Mouse (Mus musculus): Measurements from ENCODE around the gene Hcn2. TPM values are rescaled to one million over a fixed set of nuclear protein-coding genes. Genes with fewer than 3 reads are reported as not detected.
A peak's percentile ranks its signal among the peaks of the same experiment; 100 is the strongest.
"Not testable (repeated sequence)": the region's sequence is repeated elsewhere in the genome, so short reads cannot be mapped to it uniquely, and the experiment has no call there.

Gene Hcn2
- total RNA-seq, 2 experiments from 2014 or later, result 47.4 to 53.8 TPM

DNA sequence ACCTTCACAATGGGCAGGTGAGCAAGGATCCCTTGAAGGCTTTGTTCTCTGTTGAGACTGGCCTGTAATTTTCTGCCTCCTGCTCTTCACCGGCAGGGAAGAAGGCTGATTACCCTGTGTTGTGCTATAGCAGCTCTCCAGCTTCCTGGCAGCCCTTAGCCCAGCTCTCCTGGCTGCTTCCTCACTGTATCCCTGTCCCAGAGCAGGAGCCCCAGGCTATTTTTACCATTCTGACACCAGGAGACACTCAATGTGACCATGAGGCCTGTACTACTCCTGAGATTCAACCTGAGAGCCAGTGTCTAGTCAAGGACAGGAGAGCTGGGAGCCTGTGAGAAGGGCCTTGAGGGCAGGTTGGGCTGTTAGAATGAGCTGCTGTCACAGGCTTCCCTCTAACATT, 29.7 kb upstream of the Hcn2 start:
- no peak for DNase-seq
- intact Hi-C loops (cut with DNase I), result no loop called here

DNA sequence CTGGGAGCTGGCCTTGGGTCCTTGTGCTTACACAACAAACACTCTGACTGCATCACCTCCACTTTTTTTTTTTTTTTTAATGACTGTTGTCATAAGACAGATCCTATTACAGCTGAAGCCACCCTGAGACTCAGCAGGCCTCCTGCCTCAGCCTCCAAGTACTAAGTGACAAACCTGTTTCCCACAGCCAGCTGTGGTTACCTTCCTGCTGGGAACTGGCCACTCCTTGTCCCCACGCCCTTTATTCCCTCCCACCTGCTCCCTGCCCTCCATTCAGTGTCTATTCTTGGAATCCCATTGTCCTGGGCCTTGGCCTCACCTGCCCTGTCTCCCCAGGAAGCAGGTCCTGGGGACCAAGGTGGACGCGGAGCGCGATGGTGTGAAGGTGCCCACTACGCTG, 28.9 kb upstream of the Hcn2 start:
- intact Hi-C loops (cut with DNase I), result no loop called here
- DNase-seq, result no peak

DNA sequence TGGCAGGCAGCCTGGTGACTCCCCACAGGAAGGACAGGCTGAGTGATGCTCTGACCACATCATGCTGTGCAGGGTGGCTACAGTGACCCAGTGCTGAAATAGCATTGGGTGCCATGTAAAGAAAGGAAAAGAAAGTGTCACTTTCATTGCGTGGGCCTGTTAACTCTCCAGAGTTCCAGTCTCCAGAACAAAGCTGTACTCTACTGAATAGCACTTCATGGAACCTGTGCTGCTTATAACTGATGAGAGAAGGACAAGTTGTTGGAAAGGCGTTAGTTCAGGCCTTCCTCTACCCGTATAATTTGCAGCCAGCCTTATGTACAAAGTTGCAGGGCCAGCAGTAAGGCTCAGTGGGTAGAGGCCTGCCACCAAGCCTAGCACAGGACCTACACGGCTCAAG, 27.7 kb upstream of the Hcn2 start, which contains the start of gene Gzmm:
Gene Gzmm (plus strand): TSS at position 301 of the 400 bp plus-strand sequence.
- intact Hi-C loops (cut with DNase I), result no loop called here

GRCm38 (mm10) chr10:79689178-79689577, 27.3 kb upstream of the Hcn2 start:
- DNase-seq, result no peak
- intact Hi-C loops (cut with DNase I), result no loop called here

More for the DNA sequence above, 27.7 kb upstream of the Hcn2 start, which contains the start of gene Gzmm:
- DNase-seq, result no peak

DNA sequence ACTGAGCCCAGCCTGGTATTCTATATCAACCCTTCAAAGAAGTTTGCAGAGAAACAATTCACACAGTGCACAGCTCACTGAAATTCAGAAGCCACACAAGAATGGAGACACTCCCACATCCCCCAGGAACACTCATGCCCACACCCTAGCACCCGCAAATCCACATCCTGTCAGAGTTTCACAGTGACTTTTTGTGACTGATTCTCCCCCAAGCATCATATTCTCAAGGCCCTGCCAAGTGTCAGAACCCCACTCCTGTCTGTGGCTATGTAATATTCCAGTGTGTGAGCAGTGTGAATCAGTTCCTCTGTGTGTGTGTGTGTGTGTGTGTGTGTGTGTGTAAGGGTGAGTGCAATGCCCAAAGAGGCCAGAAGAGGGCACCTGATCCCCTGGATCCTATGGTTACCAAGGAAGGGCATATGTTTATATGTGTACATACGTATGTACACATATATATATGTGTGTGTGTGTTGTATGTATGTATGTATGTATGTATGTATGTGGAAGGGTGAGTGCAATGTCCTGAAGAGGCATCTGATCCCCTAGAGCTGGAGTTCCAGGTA, 24.4 kb upstream of the Hcn2 start:
- intact Hi-C loops (cut with DNase I), result no loop called here
- DNase-seq, result no peak

DNA sequence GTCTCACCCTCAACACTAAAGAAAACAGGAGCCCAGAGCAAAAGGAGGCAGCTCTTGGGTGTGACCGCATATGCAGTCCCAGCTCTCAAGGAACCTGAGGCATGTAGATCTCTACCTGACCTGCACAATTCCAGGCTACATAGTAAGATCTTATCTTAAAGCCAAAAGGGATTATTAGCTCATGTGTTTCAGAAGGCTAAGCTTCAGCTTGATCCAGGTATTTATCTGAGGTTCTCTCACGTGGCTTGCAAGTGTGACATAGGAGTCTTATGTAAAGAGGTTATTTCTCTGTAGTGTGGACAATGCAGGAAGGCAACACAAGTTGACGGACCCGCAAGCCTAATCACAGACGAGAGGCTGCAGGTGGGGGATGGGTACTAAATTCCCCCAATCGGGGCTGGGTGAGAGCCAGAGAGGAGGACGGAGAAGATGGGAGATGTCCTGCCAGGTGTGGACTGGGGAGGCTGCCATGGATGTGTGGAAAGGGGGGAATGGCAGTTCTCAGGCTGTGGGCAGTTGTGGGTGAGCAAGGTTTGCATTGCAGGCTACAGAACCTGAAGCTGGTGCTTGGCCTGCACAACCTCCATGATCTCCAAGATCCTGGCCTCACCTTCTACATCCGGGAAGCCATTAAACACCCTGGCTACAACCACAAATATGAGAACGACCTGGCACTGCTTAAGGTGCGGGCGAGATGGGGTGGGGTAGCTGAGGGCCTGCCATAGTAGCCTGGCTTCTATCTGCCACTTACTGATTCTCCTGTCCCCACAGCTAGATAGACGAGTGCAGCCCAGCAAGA, 22.7 kb upstream of the Hcn2 start:
- intact Hi-C loops (cut with DNase I), result no loop called here
- DNase-seq, result no peak

DNA sequence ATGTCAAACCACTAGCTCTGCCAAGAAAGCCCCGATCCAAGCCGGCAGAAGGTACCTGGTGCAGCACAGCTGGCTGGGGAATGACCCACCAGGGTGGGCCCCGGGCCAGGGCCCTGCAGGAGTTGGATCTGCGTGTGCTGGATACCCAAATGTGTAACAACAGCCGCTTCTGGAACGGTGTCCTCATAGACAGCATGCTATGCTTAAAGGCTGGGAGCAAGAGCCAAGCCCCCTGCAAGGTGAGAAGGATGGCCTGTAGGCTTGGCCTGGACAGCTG, 22.1 kb upstream of the Hcn2 start:
- no peak for DNase-seq
- intact Hi-C loops (cut with DNase I), result no loop called here

DNA sequence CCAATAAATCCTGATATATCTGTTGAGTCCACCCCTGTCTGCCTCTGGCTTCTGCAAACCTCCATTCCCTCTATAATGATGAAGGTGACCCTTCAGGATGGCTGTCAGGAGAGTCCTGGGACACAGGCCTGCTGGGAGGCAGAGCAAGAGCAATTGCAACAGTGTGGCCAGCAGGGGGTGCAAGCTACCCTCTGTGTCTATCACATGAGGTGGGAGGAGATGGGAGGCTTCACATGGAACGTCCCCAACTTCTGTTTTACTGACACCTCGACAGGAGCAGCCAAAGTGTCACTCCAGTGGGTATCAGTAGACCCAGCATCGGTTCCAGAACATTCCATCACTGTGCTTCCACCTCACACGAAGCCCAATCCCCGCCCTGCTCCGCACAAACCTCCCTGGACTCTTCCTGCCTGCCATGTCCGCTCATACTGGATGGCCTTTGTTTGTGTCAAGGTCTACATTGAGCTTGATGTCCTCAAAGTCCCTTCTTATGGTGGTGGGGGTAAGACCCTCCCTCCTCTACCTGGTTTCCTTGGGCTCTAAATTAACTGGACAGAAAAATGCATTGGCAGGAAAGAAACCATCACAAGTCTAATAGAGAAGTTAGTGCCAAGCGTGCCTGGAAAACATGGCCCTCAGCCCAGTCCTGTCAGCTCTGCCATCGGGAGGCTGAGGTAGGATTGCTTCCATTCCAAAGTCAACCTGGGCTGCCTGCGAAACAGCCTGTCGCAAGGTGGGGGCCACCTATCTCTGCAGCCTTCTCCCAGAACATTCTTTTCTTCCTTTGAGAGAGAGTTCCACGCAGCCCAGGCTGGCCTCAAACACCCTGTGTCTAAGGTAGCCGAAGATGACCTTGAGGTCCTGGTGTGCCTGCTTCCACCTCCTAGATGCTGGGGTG, 21.0 kb upstream of the Hcn2 start:
- intact Hi-C loops (cut with DNase I), result no loop called here
- DNase-seq, result peak; percentile 83

DNA sequence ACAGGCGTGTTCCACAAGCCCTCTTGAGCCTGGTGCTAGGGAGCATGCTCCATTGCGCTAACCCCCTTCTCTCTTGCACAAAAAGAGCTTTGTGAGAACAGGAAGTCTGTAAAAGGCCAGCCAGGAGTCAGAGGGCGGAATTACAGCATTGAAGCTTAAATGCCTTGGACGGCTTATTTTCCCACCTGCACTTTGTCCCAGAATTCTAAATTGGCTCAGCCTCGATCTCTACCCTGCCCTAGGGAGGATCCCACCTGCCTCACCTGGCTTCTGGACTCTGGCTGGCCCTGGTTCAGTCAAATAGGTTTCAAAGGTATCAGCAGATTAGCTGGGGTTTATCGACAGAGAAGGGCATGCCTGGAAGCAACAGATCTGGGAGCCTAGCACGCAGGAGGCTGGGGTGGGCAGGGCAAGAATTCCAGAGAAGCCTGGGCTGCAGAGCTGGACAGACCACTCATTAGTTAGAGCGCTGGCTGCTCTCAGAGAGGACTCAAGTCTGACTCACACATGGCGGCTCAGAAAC, 20.2 kb upstream of the Hcn2 start:
- DNase-seq, result no peak

GRCm38 (mm10) chr10:79697916-79698315, 18.5 kb upstream of the Hcn2 start:
- intact Hi-C loops (cut with DNase I), result no loop called here
- peak; percentile 67 for DNase-seq

More for the DNA sequence above, 20.2 kb upstream of the Hcn2 start:
- intact Hi-C loops (cut with DNase I), result no loop called here

DNA sequence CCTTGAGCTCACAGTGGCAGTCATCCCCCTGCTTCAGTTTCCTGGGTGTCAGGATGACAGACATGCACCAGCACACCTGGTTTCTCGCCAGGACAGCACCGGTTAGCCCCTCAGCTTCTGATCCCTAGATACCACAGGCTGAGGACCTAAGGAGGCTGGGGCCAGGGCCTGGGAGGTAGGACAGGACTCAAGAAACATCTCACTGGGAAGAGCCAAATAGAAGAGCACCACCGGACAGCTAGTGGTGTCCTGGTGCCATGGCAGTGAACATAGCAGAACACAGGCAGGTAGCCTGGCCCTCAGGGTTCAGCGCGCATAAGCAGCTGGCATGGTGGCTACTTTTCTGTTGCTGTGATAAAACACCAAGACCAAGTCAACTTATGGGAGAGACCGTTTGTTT, 18.0 kb upstream of the Hcn2 start:
- intact Hi-C loops (cut with DNase I), result no loop called here
- no peak for DNase-seq

DNA sequence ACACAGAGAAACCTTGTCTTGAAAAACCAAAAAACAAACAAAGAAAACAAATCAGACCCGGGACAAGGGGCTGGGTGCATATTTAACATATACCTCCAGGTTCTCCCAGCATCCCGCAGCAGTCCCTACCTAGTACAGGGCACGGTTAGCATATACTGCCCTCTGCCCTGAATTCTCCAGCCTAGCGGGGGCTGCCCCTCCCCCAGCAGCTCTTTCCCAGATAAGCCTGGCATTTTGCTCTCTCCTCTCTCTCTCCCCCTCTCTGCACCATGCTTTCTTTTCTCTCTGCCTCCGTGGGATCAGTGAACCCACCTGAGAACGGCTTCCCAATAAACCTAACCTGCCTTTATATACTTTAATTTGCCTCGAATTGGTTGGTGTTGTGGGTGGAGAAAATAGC, 15.8 kb upstream of the Hcn2 start:
- DNase-seq, result no peak
- intact Hi-C loops (cut with DNase I), result no loop called here

GRCm38 (mm10) chr10:79701443-79702129, 14.8 kb upstream of the Hcn2 start:
- intact Hi-C loops (cut with DNase I), result no loop called here
- DNase-seq, result no peak

DNA sequence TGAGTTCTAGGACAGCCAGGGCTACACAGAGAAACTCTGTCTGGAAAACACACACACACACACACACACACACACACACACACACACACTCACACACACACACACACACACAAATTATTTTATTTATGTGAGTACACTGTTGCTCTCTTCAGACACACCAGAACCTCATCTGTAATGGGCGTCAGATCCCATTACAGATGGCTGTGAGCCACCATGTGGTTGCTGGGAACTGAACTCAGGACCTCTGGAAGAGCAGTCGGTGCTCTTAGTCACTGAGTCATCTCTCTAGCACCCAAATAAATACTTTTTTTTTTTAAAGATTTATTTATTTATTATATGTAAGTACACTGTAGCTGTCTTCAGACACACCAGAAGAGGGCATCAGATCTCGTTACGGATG, 13.5 kb upstream of the Hcn2 start:
- intact Hi-C loops (cut with DNase I); DNase-seq: not testable (repeated sequence)

- intact Hi-C loops (cut with DNase I), result no loop called here
Observed at GRCm38 (mm10) chr10:79703541-79703940, 12.9 kb upstream of the Hcn2 start.

GRCm38 (mm10) chr10:79704065-79704969, 12.1 kb upstream of the Hcn2 start, which contains the start of gene Bsg:
Gene Bsg (plus strand): TSS chr10:79704491.
- intact Hi-C loops (cut with DNase I), result loop anchor here (2.0 kb wide), 1 partner anchor 14 kb away; no protein-coding TSS in a partner anchor
- DNase-seq, result peak; percentile 99

More at GRCm38 (mm10) chr10:79703541-79703940, 12.9 kb upstream of the Hcn2 start:
- no peak for DNase-seq

DNA sequence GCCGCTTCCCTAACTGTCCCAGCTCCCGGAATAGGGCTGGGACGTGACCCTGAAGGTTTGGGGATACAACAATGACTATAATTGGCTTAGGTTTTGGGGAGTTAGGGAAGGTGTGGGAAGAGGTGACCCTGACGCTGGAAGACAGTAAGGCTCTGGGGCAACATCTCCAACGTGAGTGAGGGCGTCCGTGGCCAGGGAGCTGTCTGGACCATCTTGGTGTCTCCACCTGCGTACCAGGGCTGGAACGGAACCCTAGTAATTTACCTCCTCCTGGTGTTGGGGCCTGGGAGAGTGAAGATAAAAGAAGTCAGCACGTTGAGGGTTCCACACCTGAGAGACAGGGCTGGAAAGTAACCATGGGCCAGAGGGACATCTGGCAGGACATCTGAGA, 11.5 kb upstream of the Hcn2 start:
- DNase-seq, result no peak
- intact Hi-C loops (cut with DNase I), result loop anchor here (2.0 kb wide), 1 partner anchor 14 kb away; no protein-coding TSS in a partner anchor

GRCm38 (mm10) chr10:79705951-79706350, 10.5 kb upstream of the Hcn2 start:
- no peak for DNase-seq
- intact Hi-C loops (cut with DNase I), result loop anchor here (2.0 kb wide), 1 partner anchor 13 kb away; no protein-coding TSS in a partner anchor

DNA sequence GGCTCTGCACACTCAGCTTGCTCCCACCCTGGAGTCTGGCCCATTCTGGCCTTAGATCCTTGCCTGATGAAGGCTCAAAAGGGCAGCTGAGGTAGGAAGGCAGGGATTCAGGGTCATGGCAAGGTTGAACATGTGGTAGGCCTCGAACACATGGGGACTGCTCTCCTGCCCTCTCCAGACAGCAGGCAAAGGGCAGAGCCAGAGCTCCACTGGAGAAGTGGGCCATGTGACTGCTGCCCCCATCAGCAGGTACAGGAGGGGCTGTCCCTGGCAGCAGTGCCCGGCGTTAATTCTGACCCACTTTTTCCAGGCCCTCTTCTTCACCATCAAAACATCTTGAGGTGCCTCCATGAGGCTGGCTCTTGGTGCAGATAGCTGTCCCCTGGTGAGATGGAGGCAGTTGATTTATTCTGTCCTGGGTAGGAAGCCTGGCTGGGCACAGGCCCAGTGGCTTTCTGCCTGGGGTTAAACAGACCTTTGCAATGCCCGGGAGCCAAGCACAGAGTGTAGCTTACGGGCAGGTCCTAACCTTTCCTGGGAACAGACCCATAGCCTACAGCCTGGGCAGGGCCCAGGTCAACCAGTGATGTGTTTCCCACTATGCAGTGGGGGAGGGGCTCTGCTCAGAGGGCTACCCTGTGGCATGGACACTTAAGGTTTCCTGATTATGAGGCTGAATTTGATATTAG, 9.9 kb upstream of the Hcn2 start:
- intact Hi-C loops (cut with DNase I), result no loop called here
- DNase-seq, result no peak

All from left cerebral cortex, postnatal 4 days (tissue).